Mouse (Mus musculus) liver, embryonic 15.5 days (tissue): ENCODE results near the gene Meis1. TPM values are rescaled to one million over a fixed set of nuclear protein-coding genes. Genes with fewer than 3 reads are reported as not detected.
A peak's percentile ranks its signal among the peaks of the same experiment; 100 is the strongest.

Experiments
- ATAC-seq: fragments of 200-750 bp; cut with Nextera tagmentation; 2 replicates; pipeline ENCODE4 v1.8.0; 2017; ENCODE audit warnings: moderate number of reproducible peaks, mild to moderate bottlenecking, moderate library complexity; ENCODE audit not compliant: insufficient read depth
- H3K27ac ChIP-seq: fragments of 300-500 bp; sonication (generic); replicated peaks from 2 replicates; pipeline ENCODE4 v1.5.1; 2015; ENCODE audit warnings: mild to moderate bottlenecking, inconsistent platforms
- H3K27me3 ChIP-seq: fragments of 300-500 bp; sonication (generic); 2 replicates; pipeline ENCODE4 v1.6.1; 2015; ENCODE audit warnings: mild to moderate bottlenecking, inconsistent platforms
- H3K36me3 ChIP-seq: fragments of 300-500 bp; sonication (generic); replicated peaks from 2 replicates; pipeline ENCODE4 v1.6.1; 2015; ENCODE audit warnings: moderate library complexity, mild to moderate bottlenecking, inconsistent platforms
- H3K4me1 ChIP-seq: fragments of 300-500 bp; sonication (generic); replicated peaks from 2 replicates; pipeline ENCODE4 v1.6.1; 2015; ENCODE audit warnings: inconsistent platforms
- H3K4me2 ChIP-seq: fragments of 300-500 bp; sonication (generic); 2 replicates; pipeline ENCODE4 v1.6.1; 2015; ENCODE audit warnings: moderate library complexity, mild to moderate bottlenecking, inconsistent platforms
- H3K4me3 ChIP-seq: fragments of 300-500 bp; sonication (generic); replicated peaks from 2 replicates; pipeline ENCODE4 v1.5.1; 2015; ENCODE audit warnings: mild to moderate bottlenecking, inconsistent platforms
- H3K9ac ChIP-seq: fragments of 300-500 bp; sonication (generic); 2 replicates; pipeline ENCODE4 v1.6.1; 2015; ENCODE audit warnings: moderate library complexity, mild to moderate bottlenecking, inconsistent platforms
- H3K9me3 ChIP-seq: fragments of 300-500 bp; sonication (generic); replicated peaks from 2 replicates; pipeline ENCODE4 v1.6.1; 2016; ENCODE audit warnings: inconsistent platforms
- WGBS: fragments of 180-500 bp; shearing (Covaris S2); methylation state at CpG from one replicate; pipeline ENCODE4 v1.1.7; 2015; ENCODE audit warnings: mixed read lengths; ENCODE audit not compliant: insufficient replicate concordance; 5-methylcytosine and 5-hydroxymethylcytosine counted together
- polyA plus RNA-seq: library from polyadenylated mRNA; unstranded; fragments of >200 nt; fragmentation: Nextera tagmentation; extraction: Ambion mirVana; gene quantifications from 2 replicates; pipeline ENCODE4 v1.2.1, GENCODE M21; 2015

Gene Meis1
- polyA plus RNA-seq, 1 experiment from 2014 or later: 8.1 TPM

- WGBS: 2% methylated on average over 18 of the region's 18 CpGs
- peaks cover 91% of the 10 kb centered on the region for H3K27me3 ChIP-seq
- no peak overlapping the region for H3K27ac ChIP-seq
Observed at GRCm38 (mm10) chr11:18874278-18875000, 144.3 kb downstream of the Meis1 start.

GRCm38 (mm10) chr11:18873451-18874277, 145.1 kb downstream of the Meis1 start:
- H3K9ac ChIP-seq: no peak overlapping the region
- no peaks in the 10 kb centered on the region for H3K9me3 ChIP-seq
- 8% methylated on average over 9 of the region's 9 CpGs for WGBS
- H3K4me2 ChIP-seq: no peak overlapping the region
- no peak for ATAC-seq
- H3K27me3 ChIP-seq: peaks cover 93% of the 10 kb centered on the region
- H3K27ac ChIP-seq: no peak overlapping the region
- H3K4me3 ChIP-seq: no peak overlapping the region
- H3K36me3 ChIP-seq: no peaks in the 10 kb centered on the region
- H3K4me1 ChIP-seq: 0 out of 2 replicates have a peak, but pooled peaks cover 11% of the 10 kb centered on the region

More at GRCm38 (mm10) chr11:18874278-18875000, 144.3 kb downstream of the Meis1 start:
- Histone ChIP-seq H3K4me3 (no peak overlapping the region), H3K4me2 (peak overlapping the region; percentile 27; the same call in 1 of the 2 replicates), H3K4me1 (0 out of 2 replicates have a peak, but pooled peaks cover 11% of the 10 kb centered on the region), H3K9ac (no peak overlapping the region), H3K9me3 (no peaks in the 10 kb centered on the region), H3K36me3 (no peaks in the 10 kb centered on the region)
- ATAC-seq: no peak

- Histone ChIP-seq H3K36me3 (no peaks in the 10 kb centered on the region), H3K4me2 (no peak overlapping the region), H3K4me3 (no peak overlapping the region), H3K27ac (no peak overlapping the region), H3K27me3 (peaks cover 87% of the 10 kb centered on the region), H3K9me3 (no peaks in the 10 kb centered on the region), H3K4me1 (0 out of 2 replicates have a peak, but pooled peaks cover 11% of the 10 kb centered on the region), H3K9ac (no peak overlapping the region)
- WGBS: 18% methylated on average over 3 of the region's 3 CpGs
- no peak for ATAC-seq
Observed at GRCm38 (mm10) chr11:18872793-18873192, 146.0 kb downstream of the Meis1 start.

- H3K9ac ChIP-seq: no peak overlapping the region
- no peak overlapping the region for H3K4me2 ChIP-seq
- no peak for ATAC-seq
- no peak overlapping the region for H3K4me3 ChIP-seq
- H3K4me1 ChIP-seq: 0 out of 2 replicates have a peak, but pooled peaks cover 11% of the 10 kb centered on the region
- H3K36me3 ChIP-seq: no peaks in the 10 kb centered on the region
- no peaks in the 10 kb centered on the region for H3K9me3 ChIP-seq
- WGBS: 2% methylated on average over 12 of the region's 12 CpGs
- peaks cover 85% of the 10 kb centered on the region for H3K27me3 ChIP-seq
- H3K27ac ChIP-seq: no peak overlapping the region
Observed at GRCm38 (mm10) chr11:18872118-18872751, 146.6 kb downstream of the Meis1 start.

GRCm38 (mm10) chr11:18871170-18872081, 147.4 kb downstream of the Meis1 start:
- under 1% methylated on average over 58 of the region's 58 CpGs for WGBS
- peak overlapping the region; percentile 48 for H3K4me2 ChIP-seq
- no peaks in the 10 kb centered on the region for H3K36me3 ChIP-seq
- ATAC-seq: no peak
- no peak overlapping the region for H3K9ac ChIP-seq
- no peak overlapping the region for H3K27ac ChIP-seq
- H3K4me1 ChIP-seq: 0 out of 2 replicates have a peak, but pooled peaks cover 8% of the 10 kb centered on the region
- H3K27me3 ChIP-seq: peaks cover 77% of the 10 kb centered on the region
- peak overlapping the region; percentile 22; the same call in 1 of the 2 replicates for H3K4me3 ChIP-seq
- no peaks in the 10 kb centered on the region for H3K9me3 ChIP-seq

- no peaks in the 10 kb centered on the region for H3K36me3 ChIP-seq
- H3K4me2 ChIP-seq: no peak overlapping the region
- 5% methylated on average over 25 of the region's 25 CpGs for WGBS
- no peaks in the 10 kb centered on the region for H3K9me3 ChIP-seq
- no peak overlapping the region for H3K9ac ChIP-seq
- no peak for ATAC-seq
- 0 out of 2 replicates have a peak, but pooled peaks cover 7% of the 10 kb centered on the region for H3K4me1 ChIP-seq
- no peak overlapping the region for H3K27ac ChIP-seq
- no peak overlapping the region for H3K4me3 ChIP-seq
- H3K27me3 ChIP-seq: peaks cover 66% of the 10 kb centered on the region
Observed at GRCm38 (mm10) chr11:18870121-18870931, 148.5 kb downstream of the Meis1 start.

- Histone ChIP-seq H3K9ac (no peak overlapping the region), H3K36me3 (no peaks in the 10 kb centered on the region), H3K4me2 (no peak overlapping the region), H3K9me3 (no peaks in the 10 kb centered on the region), H3K4me3 (no peak overlapping the region), H3K4me1 (0 out of 2 replicates have a peak, but pooled peaks cover 3% of the 10 kb centered on the region), H3K27me3 (peaks cover 57% of the 10 kb centered on the region), H3K27ac (no peak overlapping the region)
- ATAC-seq: no peak
- WGBS: 41% methylated on average over 5 of the region's 6 CpGs
Observed at GRCm38 (mm10) chr11:18869429-18869969, 149.3 kb downstream of the Meis1 start.

GRCm38 (mm10) chr11:18867665-18868064, 151.1 kb downstream of the Meis1 start:
- H3K27ac ChIP-seq: no peak overlapping the region
- no peaks in the 10 kb centered on the region for H3K36me3 ChIP-seq
- H3K9me3 ChIP-seq: no peaks in the 10 kb centered on the region
- WGBS: 52% methylated on average over 2 of the region's 2 CpGs
- peaks cover 42% of the 10 kb centered on the region for H3K27me3 ChIP-seq
- H3K4me2 ChIP-seq: no peak overlapping the region
- 0 out of 2 replicates have a peak, but pooled peaks cover 3% of the 10 kb centered on the region for H3K4me1 ChIP-seq
- ATAC-seq: no peak
- no peak overlapping the region for H3K9ac ChIP-seq
- H3K4me3 ChIP-seq: no peak overlapping the region

GRCm38 (mm10) chr11:18866198-18866836, 152.5 kb downstream of the Meis1 start:
- Histone ChIP-seq H3K36me3 (no peaks in the 10 kb centered on the region), H3K9me3 (no peaks in the 10 kb centered on the region), H3K27ac (no peak overlapping the region), H3K4me1 (no peaks in the 10 kb centered on the region), H3K4me3 (no peak overlapping the region), H3K27me3 (peaks cover 29% of the 10 kb centered on the region), H3K9ac (no peak overlapping the region), H3K4me2 (no peak overlapping the region)
- no peak for ATAC-seq
- WGBS: 22% methylated on average over 6 of the region's 6 CpGs
